Comparison of ENCODE assay signal across 8 mouse cellular contexts in genomic region chr2:90583628-90584131, GRCm38 (mm10). TPM values are rescaled to one million over a fixed set of nuclear protein-coding genes. Genes with fewer than 3 reads are reported as not detected.
DNase-seq lines count a peak whose midpoint lies in the region; ATAC-seq and TF ChIP-seq lines count a peak whose summit lies in the region.
"Had no signal": no experiment of that assay in that cellular context is flagged by ENCODE, and none has a peak within 500 bp of the region (broad histone marks: within the 10 kb centered on the region; RNA-seq: fewer than 3 reads in every experiment).

No protein-coding gene starts in this region.

- peaks cover 3% of the 10 kb centered on the region; the same call in 1 of the 2 replicates for H3K4me1 ChIP-seq in liver, adult 2 months (ENCODE audit: control insufficient read depth, insufficient read depth, low read length)
- H3K4me1 ChIP-seq in bone marrow, adult 2 months (ENCODE audit: control insufficient read depth, insufficient read depth, low read length) = peaks cover 5% of the 10 kb centered on the region
- H3K4me1 ChIP-seq in kidney, postnatal 0 days (replicated peaks; ENCODE audit: insufficient read depth, low read length) = peaks cover 3% of the 10 kb centered on the region; the same call in 1 of the 2 replicates

- peak; percentile 12; the same call in 1 of the 2 replicates for TF ChIP-seq CTCF in liver, adult 2 months (IDR thresholded peaks at IDR 0.05; ENCODE audit: low read depth, low read length)
- no peak for TF ChIP-seq CTCF in bone marrow, adult 2 months (IDR thresholded peaks at IDR 0.05; ENCODE audit: control insufficient read depth, insufficient read depth, low read length)
- TF ChIP-seq CTCF in kidney, postnatal 0 days (IDR thresholded peaks at IDR 0.05; ENCODE audit: low read depth) = peak; percentile 22; the same call in 1 of the 2 replicates

- no peak for TF ChIP-seq POLR2A in liver, adult 2 months (IDR thresholded peaks at IDR 0.05; ENCODE audit: extremely low read depth, insufficient read depth, low read length)
- no peak for TF ChIP-seq POLR2A in bone marrow, adult 2 months (IDR thresholded peaks at IDR 0.05; ENCODE audit: borderline replicate concordance, control insufficient read depth, low read depth, low read length)

- peak; percentile 75 for DNase-seq in liver, adult 2 months (ENCODE audit: extremely low read depth, low read depth, low spot score)
- DNase-seq in liver = no peak
- DNase-seq in kidney, postnatal 0 days (ENCODE audit: low spot score) = peak; percentile 44
- peak; percentile 97 for DNase-seq in splenic B cell, adult 2 months (ENCODE audit: low read depth, low spot score)
- no peak for DNase-seq in embryo, embryonic 10 days (ENCODE audit: low spot score)

- H3K9me3 ChIP-seq in kidney, postnatal 0 days (replicated peaks; ENCODE audit: low read length) = no peaks in the 10 kb centered on the region
- H3K9me3 ChIP-seq: neural tube, embryonic 12.5 days had no signal

- H3K79me2 ChIP-seq in liver, adult 2 months (ENCODE audit: control insufficient read depth, insufficient read depth, low read length) = peaks cover 6% of the 10 kb centered on the region

- H3K36me3 ChIP-seq in liver, adult 2 months (ENCODE audit: control insufficient read depth, insufficient read depth, low read length) = no peaks in the 10 kb centered on the region
- H3K36me3 ChIP-seq in kidney, postnatal 0 days (ENCODE audit: insufficient read depth, low read length) = no peaks in the 10 kb centered on the region
- no peaks in the 10 kb centered on the region for H3K36me3 ChIP-seq in splenic B cell, adult 2 months (ENCODE audit: control insufficient read depth, insufficient read depth, low read length, poor library complexity, severe bottlenecking)
- H3K36me3 ChIP-seq: neural tube, embryonic 12.5 days had no signal

- WGBS in liver, adult 2 months = 25% methylated on average over 5 of the region's 5 CpGs
- WGBS in bone marrow, adult 2 months = 16% methylated on average over 5 of the region's 5 CpGs
- WGBS in kidney, postnatal 0 days = 46% methylated on average over 5 of the region's 5 CpGs

- H3K27me3 ChIP-seq in liver, adult 2 months (ENCODE audit: control insufficient read depth, insufficient read depth, low read length) = no peaks in the 10 kb centered on the region
- no peaks in the 10 kb centered on the region for H3K27me3 ChIP-seq in kidney, postnatal 0 days (ENCODE audit: insufficient read depth, low read length)
- H3K27me3 ChIP-seq in splenic B cell, adult 2 months (ENCODE audit: control insufficient read depth, insufficient read depth, low read length, poor library complexity, severe bottlenecking) = no peaks in the 10 kb centered on the region
- H3K27me3 ChIP-seq: neural tube, embryonic 12.5 days had no signal

- no peak overlapping the region for H3K4me2 ChIP-seq in kidney, postnatal 0 days (ENCODE audit: low read length)
- H3K4me2 ChIP-seq: neural tube, embryonic 12.5 days had no signal

- H3K9ac ChIP-seq in liver, adult 2 months (ENCODE audit: low read depth, low read length) = no peak overlapping the region
- H3K9ac ChIP-seq in kidney, postnatal 0 days (ENCODE audit: low read depth, low read length) = no peak overlapping the region
- H3K9ac ChIP-seq: neural tube, embryonic 12.5 days had no signal

- ATAC-seq in kidney, postnatal 0 days (replicated peaks; ENCODE audit: low FRiP score, low read depth) = no peak
- no peak for ATAC-seq in erythroid progenitor cell, adult 5-6 weeks (replicated peaks; ENCODE audit: low FRiP score, poor library complexity, severe bottlenecking)

- no peak overlapping the region for H3K27ac ChIP-seq in liver, adult 2 months (replicated peaks; ENCODE audit: insufficient read depth, low read depth, low read length)
- H3K27ac ChIP-seq in bone marrow, adult 2 months (ENCODE audit: control insufficient read depth, insufficient read depth, low read depth, low read length, poor library complexity) = peak overlapping the region; percentile 23; the same call in 1 of the 2 replicates
- H3K27ac ChIP-seq in kidney, postnatal 0 days = peak overlapping the region; percentile 58; the same call in 1 of the 2 replicates
- H3K27ac ChIP-seq: neural tube, embryonic 12.5 days had no signal

- no peak overlapping the region for H3K4me3 ChIP-seq in liver, adult 2 months (ENCODE audit: insufficient read depth, low read depth, low read length)
- H3K4me3 ChIP-seq in bone marrow, adult 2 months (replicated peaks; ENCODE audit: control insufficient read depth, low read depth, low read length) = no peak overlapping the region
- H3K4me3 ChIP-seq in kidney, postnatal 0 days (replicated peaks; ENCODE audit: low read depth, low read length) = no peak overlapping the region
- H3K4me3 ChIP-seq: neural tube, embryonic 12.5 days had no signal

RNA-seq across cellular contexts. Expression of gene Ptprj, which starts 3.2 kb away (rescaled TPM):
- total RNA-seq in liver, adult 2 months (2014; rRNA removed) = 35.2 and 43.3 TPM in 2 replicates
- 12.1 and 14.0 TPM in 2 replicates for polyA plus RNA-seq in liver, adult 2 months (2012; rRNA removed)
- 16.0 and 25.1 TPM in 2 replicates for polyA plus RNA-seq in bone marrow, adult 2 months (2011; ENCODE audit: insufficient read depth, insufficient read length, low replicate concordance, missing spikeins)
- 6.8 and 7.2 TPM in 2 replicates for polyA plus RNA-seq in kidney, postnatal 0 days (2015; fragmentation: Nextera tagmentation; extraction: Ambion mirVana)
- 22.0 and 26.4 TPM in 2 replicates for total RNA-seq in erythroid progenitor cell, adult 5-6 weeks (2015; ENCODE audit: low replicate concordance)
- total RNA-seq in erythroid progenitor cell, adult 5-6 weeks (2017; ENCODE audit: low replicate concordance) = 14.8 and 19.1 TPM in 2 replicates

Comparison
In these comparisons a context has a peak if more than half of its experiments do, and no peak if none do; other contexts are left out.
1. DNase-seq: peak in liver, adult 2 months (single experiment), kidney, postnatal 0 days (single experiment) and splenic B cell, adult 2 months (single experiment); none in liver (single experiment) and embryo, embryonic 10 days (single experiment).